Mouse (Mus musculus) left cerebral cortex, adult 8-10 months (tissue): ENCODE results near the gene Itga2. TPM values are rescaled to one million over a fixed set of nuclear protein-coding genes. Genes with fewer than 3 reads are reported as not detected.
A peak's percentile ranks its signal among the peaks of the same experiment; 100 is the strongest.

Experiments
- DNase-seq, 2 experiments: peaks; one replicate each; pipeline ENCODE4 v3.0.0; 2022; ENCODE audit warnings: low spot score in 2 of 2
- total RNA-seq, 4 experiments: library from RNA; stranded (reverse); gene quantifications; 2 replicates each; pipeline ENCODE4 v1.2.4; 2022

The Itga2 gene
- total RNA-seq, result under 1 TPM; 0.04 to 0.35 (median 0.18) TPM

- peak in 1 of 2 experiments; percentile 18 for DNase-seq
These were observed at the start of gene Itga2 for GRCm38 (mm10) chr13:114931775-114932294. Gene Itga2, minus strand, starts transcription at chr13:114932100.

- no peak for DNase-seq
These were observed 49.0 kb upstream of the Itga2 start for GRCm38 (mm10) chr13:114980831-114981419.

- DNase-seq, result no peak
These were observed 42.7 kb upstream of the Itga2 start for GRCm38 (mm10) chr13:114974484-114975042.

- no peak for DNase-seq
These were observed 40.0 kb upstream of the Itga2 start for GRCm38 (mm10) chr13:114971905-114972304.

GRCm38 (mm10) chr13:114964233-114964632 is 32.3 kb upstream of the Itga2 start:
- peak; percentile 56 to 82 for DNase-seq

GRCm38 (mm10) chr13:114954516-114954915 is 22.6 kb upstream of the Itga2 start:
- no peak for DNase-seq

- no peak for DNase-seq
These were observed 1.6 kb upstream of the Itga2 start for GRCm38 (mm10) chr13:114933541-114933940.

- no peak for DNase-seq
These were observed 777 bp downstream of the Itga2 start for GRCm38 (mm10) chr13:114930996-114931649.

GRCm38 (mm10) chr13:114924785-114925184 is 7.1 kb downstream of the Itga2 start:
- no peak for DNase-seq

GRCm38 (mm10) chr13:114923331-114923730 is 8.6 kb downstream of the Itga2 start:
- no peak for DNase-seq

GRCm38 (mm10) chr13:114915767-114916166 is 16.1 kb downstream of the Itga2 start:
- no peak for DNase-seq

GRCm38 (mm10) chr13:114914963-114915362 is 16.9 kb downstream of the Itga2 start:
- DNase-seq, result no peak

GRCm38 (mm10) chr13:114914559-114914958 is 17.3 kb downstream of the Itga2 start:
- DNase-seq, result no peak

- no peak for DNase-seq
These were observed 21.3 kb downstream of the Itga2 start for GRCm38 (mm10) chr13:114910629-114911028.

- DNase-seq, result no peak
These were observed 22.4 kb downstream of the Itga2 start for GRCm38 (mm10) chr13:114909514-114909913.

GRCm38 (mm10) chr13:114907876-114908275 is 24.0 kb downstream of the Itga2 start:
- DNase-seq, result no peak

GRCm38 (mm10) chr13:114896751-114897386 is 35.0 kb downstream of the Itga2 start:
- no peak for DNase-seq

- no peak for DNase-seq
These were observed 36.0 kb downstream of the Itga2 start for GRCm38 (mm10) chr13:114895896-114896295.

GRCm38 (mm10) chr13:114894718-114895117 is 37.2 kb downstream of the Itga2 start:
- no peak for DNase-seq

GRCm38 (mm10) chr13:114891655-114892054 is 40.2 kb downstream of the Itga2 start:
- DNase-seq, result no peak

GRCm38 (mm10) chr13:114887695-114888094 is 44.2 kb downstream of the Itga2 start:
- DNase-seq, result no peak

- DNase-seq, result no peak
These were observed 44.6 kb downstream of the Itga2 start for GRCm38 (mm10) chr13:114887293-114887692.
